Mouse (Mus musculus) retina, postnatal 7 days (tissue): ENCODE data around the gene St8sia1.

Experiments used
- DNase-seq: peaks from one replicate; pipeline ENCODE4 v3.0.0-alpha.2; 2012; ENCODE audit warnings: low read depth, low spot score

St8sia1 gene

GRCm38 (mm10) chr6:142830221-142830620, 134.0 kb downstream of the St8sia1 start:
- DNase-seq = no peak

GRCm38 (mm10) chr6:142825449-142825848, 138.8 kb downstream of the St8sia1 start:
- DNase-seq = no peak

- no peak for DNase-seq
Measured at GRCm38 (mm10) chr6:142823008-142823787, 141.1 kb downstream of the St8sia1 start.

GRCm38 (mm10) chr6:142818306-142818705, 145.9 kb downstream of the St8sia1 start:
- no peak for DNase-seq

- no peak for DNase-seq
Measured at GRCm38 (mm10) chr6:142815513-142815912, 148.7 kb downstream of the St8sia1 start.

GRCm38 (mm10) chr6:142814495-142814921, 149.7 kb downstream of the St8sia1 start:
- peak; percentile 72 for DNase-seq

GRCm38 (mm10) chr6:142814011-142814410, 150.2 kb downstream of the St8sia1 start:
- no peak for DNase-seq

- no peak for DNase-seq
Measured at GRCm38 (mm10) chr6:142812969-142813368, 151.3 kb downstream of the St8sia1 start.

GRCm38 (mm10) chr6:142810239-142810638, 154.0 kb downstream of the St8sia1 start:
- no peak for DNase-seq

- DNase-seq = no peak
Measured at GRCm38 (mm10) chr6:142809373-142810098, 154.7 kb downstream of the St8sia1 start.

GRCm38 (mm10) chr6:142806326-142806725, 157.9 kb downstream of the St8sia1 start:
- DNase-seq = no peak

GRCm38 (mm10) chr6:142804402-142804801, 159.8 kb downstream of the St8sia1 start, which contains the start of gene Sult6b2:
TSS of gene Sult6b2 (minus strand) at chr6:142804502.
- DNase-seq = no peak

- no peak for DNase-seq
Measured at GRCm38 (mm10) chr6:142802617-142803525, 161.4 kb downstream of the St8sia1 start.

- DNase-seq = no peak
Measured at GRCm38 (mm10) chr6:142801687-142802086, 162.6 kb downstream of the St8sia1 start.

GRCm38 (mm10) chr6:142799704-142800374, 164.4 kb downstream of the St8sia1 start:
- no peak for DNase-seq

- no peak for DNase-seq
Measured at GRCm38 (mm10) chr6:142798837-142799236, 165.4 kb downstream of the St8sia1 start.

- DNase-seq = no peak
Measured at GRCm38 (mm10) chr6:142797996-142798395, 166.3 kb downstream of the St8sia1 start.

GRCm38 (mm10) chr6:142795655-142796441, 168.4 kb downstream of the St8sia1 start:
- no peak for DNase-seq

GRCm38 (mm10) chr6:142795087-142795486, 169.2 kb downstream of the St8sia1 start:
- no peak for DNase-seq

- no peak for DNase-seq
Measured at GRCm38 (mm10) chr6:142793468-142793867, 170.8 kb downstream of the St8sia1 start.
